Mouse (Mus musculus) cerebellum, adult 9-10 months (tissue): ENCODE measurements around the gene Gm14085.
"Not testable (repeated sequence)": the region's sequence is repeated elsewhere in the genome, so short reads cannot be mapped to it uniquely, and the experiment has no call there.

Source experiments
- DNase-seq: peaks from one replicate; pipeline ENCODE4 v3.0.0; 2022

Gene Gm14085

GRCm38 (mm10) chr2:122484641-122485040 lies at the start of gene Gm14085:
Gene Gm14085, plus strand, starts transcription at chr2:122484941.
- DNase-seq = no peak

- not testable (repeated sequence) for DNase-seq
These were observed 45.8 kb upstream of the Gm14085 start for GRCm38 (mm10) chr2:122438706-122439482.

- not testable (repeated sequence) for DNase-seq
These were observed 44.2 kb upstream of the Gm14085 start for GRCm38 (mm10) chr2:122440521-122440920.

GRCm38 (mm10) chr2:122441000-122441933 lies 43.5 kb upstream of the Gm14085 start:
- DNase-seq = no peak

GRCm38 (mm10) chr2:122450351-122450750 lies 34.4 kb upstream of the Gm14085 start:
- no peak for DNase-seq

- no peak for DNase-seq
These were observed 32.3 kb upstream of the Gm14085 start for GRCm38 (mm10) chr2:122452426-122452825.

- DNase-seq = no peak
These were observed 17.8 kb upstream of the Gm14085 start for GRCm38 (mm10) chr2:122466901-122467300.

GRCm38 (mm10) chr2:122467351-122468013 lies 17.3 kb upstream of the Gm14085 start:
- peak; percentile 95 for DNase-seq

- no peak for DNase-seq
These were observed 15.5 kb upstream of the Gm14085 start for GRCm38 (mm10) chr2:122469221-122469620.

GRCm38 (mm10) chr2:122476585-122476984 lies 8.2 kb upstream of the Gm14085 start:
- no peak for DNase-seq

- DNase-seq = not testable (repeated sequence)
These were observed 954 bp upstream of the Gm14085 start for GRCm38 (mm10) chr2:122483787-122484186.

GRCm38 (mm10) chr2:122485654-122486053 lies 913 bp downstream of the Gm14085 start:
- DNase-seq = not testable (repeated sequence)

- not testable (repeated sequence) for DNase-seq
These were observed 1.4 kb downstream of the Gm14085 start for GRCm38 (mm10) chr2:122486122-122486521.

GRCm38 (mm10) chr2:122486674-122487073 lies 1.9 kb downstream of the Gm14085 start:
- no peak for DNase-seq

GRCm38 (mm10) chr2:122529696-122530095 lies 45.0 kb downstream of the Gm14085 start:
- DNase-seq = not testable (repeated sequence)

GRCm38 (mm10) chr2:122531290-122531689 lies 46.5 kb downstream of the Gm14085 start:
- peak; percentile 4 for DNase-seq

GRCm38 (mm10) chr2:122531726-122532125 lies 47.0 kb downstream of the Gm14085 start:
- DNase-seq = no peak

GRCm38 (mm10) chr2:122532136-122532801 lies 47.5 kb downstream of the Gm14085 start:
- no peak for DNase-seq

- DNase-seq = no peak
These were observed 48.1 kb downstream of the Gm14085 start for GRCm38 (mm10) chr2:122532802-122533186.

GRCm38 (mm10) chr2:122533378-122533777 lies 48.6 kb downstream of the Gm14085 start:
- DNase-seq = no peak

- DNase-seq = no peak
These were observed 49.9 kb downstream of the Gm14085 start for GRCm38 (mm10) chr2:122534671-122535070.

- DNase-seq = peak; percentile 5
These were observed 73.6 kb downstream of the Gm14085 start for GRCm38 (mm10) chr2:122558317-122558716.
